Mouse (Mus musculus) regulatory T cell (primary cell): ENCODE results near the gene Cadm2.

Source experiments
- in situ Hi-C: fragments of 300-600 bp; cut with MboI, MseI; formaldehyde crosslinking; loops from one replicate; pipeline ENCODE4 v1.15.1; 2025; ENCODE audit warnings: high pct_unique_total_duplicates

Gene Cadm2

GRCm38 (mm10) chr16:67509079-67509478 lies 111.6 kb downstream of the Cadm2 start:
- in situ Hi-C loops, result no loop called here

DNA sequence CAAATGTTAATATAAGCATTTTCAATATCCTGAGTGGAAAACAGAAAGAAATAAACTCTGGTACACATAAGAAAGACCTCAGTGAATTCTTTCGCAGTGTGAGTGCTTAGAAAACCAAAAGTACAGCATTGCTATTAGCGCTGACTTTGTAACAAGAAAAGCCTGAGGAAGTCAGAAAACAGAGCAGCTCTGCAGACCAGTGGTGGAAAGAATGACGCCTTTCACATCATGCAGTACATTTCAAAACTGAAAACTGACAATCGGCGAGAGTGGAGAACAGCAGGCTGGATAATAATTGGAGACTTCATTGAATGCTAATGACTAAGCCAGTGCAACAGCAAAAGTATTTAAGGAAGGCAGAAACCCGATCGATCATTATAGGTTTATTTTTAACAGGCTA lies 138.2 kb downstream of the Cadm2 start:
- in situ Hi-C loops, result loop anchor here (5.0 to 25.0 kb wide), 2 partner anchors 100 to 1630 kb away; no protein-coding TSS in a partner anchor

- in situ Hi-C loops, result no loop called here
Observed at GRCm38 (mm10) chr16:67467041-67467440, 153.7 kb downstream of the Cadm2 start.

DNA sequence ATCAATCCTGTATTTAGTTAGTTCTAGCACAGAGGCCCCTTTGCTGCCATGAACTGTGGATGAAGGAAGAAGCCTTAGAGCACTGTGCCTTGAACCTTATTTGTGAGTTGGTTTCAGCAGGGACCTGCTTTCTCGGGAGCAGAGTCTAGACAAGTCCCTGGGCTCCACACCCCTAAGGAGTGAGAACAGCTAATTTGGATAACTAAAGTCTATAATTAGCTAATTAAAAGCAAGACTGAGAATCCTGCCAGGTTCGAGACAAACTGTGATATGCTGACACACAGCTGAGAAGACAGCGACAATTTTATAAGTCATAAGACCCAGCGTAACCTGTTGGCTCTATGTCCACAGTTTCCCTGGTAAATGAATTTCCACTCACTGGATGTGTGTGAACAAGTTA lies 184.4 kb downstream of the Cadm2 start:
- in situ Hi-C loops, result no loop called here

DNA sequence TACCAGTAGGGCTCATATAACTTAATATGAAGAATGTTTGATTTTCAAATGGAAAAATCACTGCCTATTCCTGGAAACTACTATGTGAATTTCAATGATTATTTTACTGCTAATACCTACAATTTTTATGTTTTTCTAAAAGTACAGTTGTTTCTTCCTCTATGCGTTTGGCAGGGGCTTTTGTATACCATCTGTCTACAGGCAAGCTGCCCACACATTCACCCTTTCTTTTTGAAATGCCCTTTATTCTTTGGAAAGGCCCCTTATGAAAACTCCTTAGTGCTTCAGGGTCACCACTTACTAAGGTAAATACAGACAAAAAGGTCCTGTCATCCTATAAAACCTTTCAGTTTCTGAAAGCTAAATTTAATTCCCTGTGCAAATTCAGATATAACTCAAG lies 195.3 kb downstream of the Cadm2 start:
- in situ Hi-C loops, result loop anchor here (10.0 kb wide), 1 partner anchor 1909 kb away; no protein-coding TSS in a partner anchor

- in situ Hi-C loops, result loop anchor here (5.0 kb wide), 1 partner anchor 404 kb away; no protein-coding TSS in a partner anchor
Observed at GRCm38 (mm10) chr16:67410926-67411325, 209.8 kb downstream of the Cadm2 start.

GRCm38 (mm10) chr16:67410482-67410881 lies 210.2 kb downstream of the Cadm2 start:
- in situ Hi-C loops, result loop anchor here (5.0 kb wide), 1 partner anchor 403 kb away; no protein-coding TSS in a partner anchor

DNA sequence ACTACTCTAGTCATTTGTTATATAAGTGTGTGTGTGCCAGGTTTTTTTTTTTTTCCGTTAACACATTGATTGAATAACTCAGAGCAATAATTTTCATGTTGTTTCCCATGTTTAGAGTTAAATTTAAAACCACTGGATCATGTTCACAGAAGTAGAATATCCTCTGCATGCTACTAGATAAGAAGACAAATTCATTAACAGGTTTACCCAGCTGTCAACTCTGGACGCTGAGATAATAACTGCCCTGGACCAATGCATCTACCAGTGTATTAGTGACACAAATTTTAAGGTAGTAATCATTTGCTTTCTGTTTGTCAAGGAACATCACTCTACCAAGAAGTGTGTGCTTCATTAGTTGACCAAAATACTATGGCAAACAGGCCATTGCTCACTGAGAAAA lies 253.0 kb downstream of the Cadm2 start:
- in situ Hi-C loops, result no loop called here

DNA sequence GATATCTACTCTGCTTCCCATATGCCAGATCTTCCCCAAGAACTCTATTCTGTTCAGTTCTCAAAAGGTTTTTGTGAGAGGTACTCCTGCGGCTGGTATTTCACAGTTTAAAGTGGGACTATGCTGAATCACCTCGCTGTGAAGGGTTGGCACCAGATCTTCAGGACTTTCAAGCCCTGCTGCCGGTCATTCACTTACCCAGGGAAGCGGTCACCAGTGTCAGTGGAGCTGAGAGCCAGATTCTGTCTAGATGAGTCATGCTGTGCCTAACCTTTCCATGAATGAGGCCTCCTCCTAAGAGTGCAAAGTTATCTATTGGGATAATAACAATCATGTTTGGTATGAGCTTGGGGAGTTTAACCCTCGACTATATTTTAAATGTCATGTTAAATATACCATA lies 272.7 kb downstream of the Cadm2 start:
- in situ Hi-C loops, result no loop called here

- in situ Hi-C loops, result no loop called here
Observed at GRCm38 (mm10) chr16:67347561-67347960, 273.1 kb downstream of the Cadm2 start.

DNA sequence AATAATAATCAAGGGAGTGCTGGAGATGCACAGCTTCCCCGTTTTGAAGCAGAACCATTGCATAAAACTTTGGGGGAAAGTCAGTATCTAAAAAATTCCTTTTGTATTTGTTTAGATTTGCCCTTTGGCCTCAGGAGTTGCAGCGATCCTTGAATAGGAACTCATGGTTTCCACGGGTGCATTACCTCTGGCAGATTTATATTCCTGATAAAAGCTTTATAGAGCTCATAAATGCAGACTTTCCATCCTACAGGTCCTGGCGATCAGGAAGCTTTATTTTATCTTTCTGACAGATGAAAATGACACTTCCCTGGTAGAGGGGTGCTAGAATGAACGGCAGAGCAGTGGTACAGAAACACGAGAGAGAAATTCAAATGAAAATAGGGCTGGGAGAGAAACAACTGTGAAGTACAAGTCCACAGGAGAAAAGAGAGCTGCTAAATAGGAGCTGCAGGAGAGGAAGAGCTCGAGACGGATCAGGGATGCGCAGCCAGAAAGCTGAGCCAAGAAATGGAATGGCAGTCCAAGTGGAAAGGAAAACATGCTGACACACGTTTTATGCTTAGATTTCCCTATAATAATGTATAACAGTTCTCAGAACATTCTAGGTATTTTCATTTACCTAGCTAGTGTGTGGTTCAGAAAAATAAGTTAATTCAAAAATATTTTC lies 274.0 kb downstream of the Cadm2 start:
- in situ Hi-C loops, result no loop called here

DNA sequence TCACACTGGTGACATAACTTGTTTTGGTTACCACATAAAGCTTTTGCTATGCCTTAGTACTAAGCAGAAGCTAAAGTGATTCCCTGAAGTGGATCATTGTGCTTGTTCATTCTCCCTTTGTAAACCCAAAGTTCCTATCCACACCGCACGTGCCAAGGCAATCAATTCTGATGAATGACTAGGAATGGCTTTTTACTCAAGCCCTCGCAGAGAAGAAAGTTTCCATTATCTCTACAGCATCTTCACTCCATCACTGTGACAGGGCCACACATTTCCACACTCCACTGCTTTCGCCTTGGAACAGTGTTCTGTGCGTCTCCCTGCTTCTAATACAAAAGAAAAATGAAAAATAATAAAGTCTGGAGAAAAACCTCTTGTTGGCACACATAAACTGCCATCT lies 276.5 kb downstream of the Cadm2 start:
- in situ Hi-C loops, result no loop called here

- in situ Hi-C loops, result no loop called here
Observed at GRCm38 (mm10) chr16:67311033-67311432, 309.7 kb downstream of the Cadm2 start.

DNA sequence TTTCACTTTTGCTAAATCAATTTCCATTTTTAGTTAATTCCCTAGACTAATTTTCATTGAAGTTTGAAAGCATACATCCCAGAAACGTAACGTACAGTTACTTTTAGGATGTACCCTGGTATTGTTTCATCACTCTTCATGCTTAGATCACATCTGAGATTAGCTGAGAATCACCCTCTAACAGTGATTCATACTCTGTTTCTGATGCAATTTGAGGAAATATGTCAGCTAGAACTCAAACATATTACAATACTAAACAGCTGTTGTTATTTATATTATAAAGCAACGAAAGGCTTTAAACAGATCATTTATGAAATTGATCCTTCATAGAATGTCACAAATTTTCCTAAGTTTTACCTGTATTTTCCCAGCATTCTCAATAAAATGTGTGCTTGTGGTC lies 336.0 kb downstream of the Cadm2 start:
- in situ Hi-C loops, result no loop called here

- in situ Hi-C loops, result no loop called here
Observed at GRCm38 (mm10) chr16:67243598-67243997, 377.1 kb downstream of the Cadm2 start.

DNA sequence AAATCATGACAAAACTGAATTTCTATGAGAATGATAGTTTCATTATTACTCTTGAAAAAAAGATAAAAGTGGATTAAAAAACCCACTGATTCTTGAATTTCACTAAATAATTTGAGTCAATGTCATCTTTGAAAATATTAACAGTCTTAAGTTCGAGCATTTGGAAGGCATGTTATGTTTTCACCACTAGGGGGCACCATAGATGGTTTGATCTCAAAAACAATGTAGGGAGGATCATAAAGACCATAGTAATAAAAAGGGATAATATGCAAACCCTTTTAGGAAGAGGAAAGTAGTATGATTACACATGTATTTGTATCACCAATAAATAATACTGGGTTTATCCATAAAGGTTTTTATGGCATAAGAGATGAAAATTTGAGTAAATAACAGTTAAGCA lies 385.8 kb downstream of the Cadm2 start:
- in situ Hi-C loops, result no loop called here

DNA sequence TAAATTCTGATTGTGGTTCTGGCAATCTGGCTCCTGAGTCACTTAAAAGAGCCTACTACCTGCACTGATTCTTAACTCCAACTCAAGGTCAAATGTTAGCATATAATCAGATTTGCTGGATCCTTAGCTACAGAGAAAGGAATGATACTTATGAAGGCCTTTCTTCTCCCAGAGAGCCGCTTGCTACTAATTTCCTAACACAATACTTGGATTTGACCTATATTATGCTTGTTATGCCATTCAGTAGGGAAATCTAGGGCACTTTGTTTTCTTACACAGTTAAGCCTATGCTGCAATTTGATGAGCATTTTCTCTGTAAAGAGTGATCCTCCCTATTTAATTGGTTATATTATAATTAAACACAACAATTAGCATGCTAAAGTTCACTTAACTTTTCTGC lies 394.0 kb downstream of the Cadm2 start:
- in situ Hi-C loops, result no loop called here

GRCm38 (mm10) chr16:67203329-67203728 lies 417.4 kb downstream of the Cadm2 start:
- in situ Hi-C loops, result no loop called here

DNA sequence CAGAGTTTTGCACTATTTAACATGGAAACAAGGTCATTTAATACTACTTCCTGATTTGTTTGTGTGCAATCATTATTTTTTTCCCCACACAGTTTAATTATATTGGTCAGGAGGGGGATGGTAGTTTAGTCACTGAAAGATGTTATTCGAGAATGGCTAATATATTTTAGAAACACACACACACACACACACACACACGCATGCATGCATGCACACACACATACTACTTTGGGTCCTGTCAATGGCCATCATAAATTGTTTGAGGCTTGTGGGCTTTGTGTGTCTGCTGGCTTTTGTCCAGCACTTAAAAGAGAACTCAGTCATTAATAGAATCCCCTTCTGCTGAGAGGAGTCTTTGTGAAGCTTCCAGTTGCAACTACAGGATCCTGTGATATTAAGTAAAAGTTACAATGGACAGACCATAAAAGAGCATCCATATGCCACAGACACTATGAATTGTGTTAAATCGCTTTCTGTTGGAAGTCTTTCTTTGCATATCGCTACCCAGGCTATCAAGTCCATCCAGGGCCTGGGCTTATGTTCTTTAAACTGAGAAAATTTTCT lies 427.8 kb downstream of the Cadm2 start:
- in situ Hi-C loops, result no loop called here

DNA sequence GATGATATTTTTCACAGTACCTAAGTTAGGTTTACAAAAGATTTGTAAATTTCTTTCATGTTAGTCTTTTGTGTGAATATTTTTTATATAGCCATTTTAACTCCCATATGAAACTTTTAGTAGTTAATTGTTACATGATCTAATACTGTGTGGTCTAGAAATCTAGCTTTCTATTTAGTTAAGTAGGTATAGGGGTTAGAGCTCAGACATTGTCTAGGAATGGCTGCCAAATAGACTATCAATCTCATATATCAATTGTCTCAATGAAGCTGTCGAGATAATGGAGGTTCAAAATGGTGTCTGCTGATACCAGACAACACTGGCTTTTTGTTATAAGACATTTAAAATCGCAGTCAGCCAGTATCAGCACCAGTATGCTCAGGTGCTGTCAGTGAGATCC lies 428.3 kb downstream of the Cadm2 start:
- in situ Hi-C loops, result no loop called here

DNA sequence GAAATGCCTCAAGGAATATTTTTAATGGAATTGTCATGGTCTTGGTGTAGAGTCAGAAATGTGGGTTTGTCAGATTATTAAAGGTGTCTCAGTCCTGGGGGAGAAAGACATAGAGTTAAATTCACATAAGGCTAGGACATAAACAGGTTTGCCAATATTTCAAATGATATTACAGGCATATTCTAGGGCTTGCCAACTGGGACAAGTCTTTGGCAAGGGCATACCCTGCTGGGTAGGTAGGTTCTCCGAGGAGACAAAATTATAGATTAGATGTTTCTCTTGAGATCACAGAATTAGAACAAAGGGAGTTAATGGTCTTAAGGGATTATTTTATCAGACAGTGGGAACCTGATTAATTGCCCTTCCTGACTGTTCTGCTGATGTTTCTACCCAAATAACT lies 434.4 kb downstream of the Cadm2 start:
- in situ Hi-C loops, result no loop called here

DNA sequence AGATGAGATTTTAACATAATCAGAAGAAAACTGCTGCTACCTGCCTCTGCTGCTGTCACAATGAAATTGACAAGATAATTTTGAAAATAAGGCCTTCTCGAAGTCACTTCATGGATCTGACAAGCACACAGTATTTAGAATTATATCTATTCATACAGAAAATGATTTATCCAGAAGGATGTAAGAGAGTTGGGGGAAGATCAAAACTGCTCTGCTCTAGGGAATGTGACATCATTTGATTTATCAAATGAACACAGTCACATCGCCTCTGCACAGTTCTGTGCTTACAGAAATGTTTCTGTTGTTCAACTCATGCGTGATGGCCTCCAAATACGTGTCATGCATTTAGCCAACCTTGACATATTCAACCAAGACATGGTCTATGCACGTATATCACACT lies 437.8 kb downstream of the Cadm2 start:
- in situ Hi-C loops, result no loop called here

DNA sequence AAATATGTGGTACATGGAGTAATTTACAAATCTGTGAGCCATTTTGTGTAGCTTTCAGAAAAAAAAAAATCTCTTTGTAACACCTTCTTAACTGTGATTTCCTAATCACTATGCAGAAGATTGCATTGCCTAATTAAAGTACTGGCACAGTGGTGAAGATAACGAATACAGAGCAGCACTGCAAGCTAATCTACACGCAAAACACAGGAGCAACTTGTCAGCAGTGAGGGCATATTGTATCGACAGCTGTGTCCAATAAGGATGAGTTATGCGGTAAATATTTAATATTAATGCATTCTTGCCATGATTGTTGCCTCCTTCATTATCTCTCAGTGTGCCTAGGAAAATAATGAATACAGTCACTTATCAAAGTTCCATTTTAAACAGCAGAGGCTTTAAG lies 445.3 kb downstream of the Cadm2 start:
- in situ Hi-C loops, result no loop called here
